Mouse (Mus musculus) stomach, embryonic 14.5 days (tissue): ENCODE measurements at regions not wholly inside any gene's neighbourhood (a gene's known extent, or its start where the extent isn't known, plus 50 kb on each side); places are given as distances from the start of the nearest gene placed in this dataset.

Experiments used
- ATAC-seq: fragments of 200-750 bp; cut with Nextera tagmentation; 2 replicates; pipeline ENCODE4 v1.8.0; 2017; ENCODE audit warnings: low read depth, moderate TSS enrichment; ENCODE audit not compliant: insufficient number of reproducible peaks, insufficient read depth, low FRiP score
- H3K27ac ChIP-seq: fragments of 300-500 bp; sonication (generic); 2 replicates; pipeline ENCODE4 v1.5.1; 2014; ENCODE audit warnings: mild to moderate bottlenecking, low read length, moderate library complexity, mixed read lengths
- H3K27me3 ChIP-seq: fragments of 300-500 bp; sonication (generic); 2 replicates; pipeline ENCODE4 v1.6.1; 2014; ENCODE audit warnings: low read length, control low read depth, mixed read lengths; ENCODE audit not compliant: control insufficient read depth, insufficient read depth
- H3K36me3 ChIP-seq: fragments of 300-500 bp; sonication (generic); 2 replicates; pipeline ENCODE4 v1.6.1; 2014; ENCODE audit warnings: mild to moderate bottlenecking, control low read depth, low read length, moderate library complexity, mixed read lengths; ENCODE audit not compliant: control insufficient read depth, insufficient read depth
- H3K4me1 ChIP-seq: fragments of 300-500 bp; sonication (generic); 2 replicates; pipeline ENCODE4 v1.6.1; 2014; ENCODE audit warnings: low read length, control low read depth, mixed read lengths; ENCODE audit not compliant: control insufficient read depth, insufficient read depth
- H3K4me2 ChIP-seq: fragments of 300-500 bp; sonication (generic); replicated peaks from 2 replicates; pipeline ENCODE4 v1.6.1; 2014; ENCODE audit warnings: low read depth, low read length, control low read depth
- H3K4me3 ChIP-seq: fragments of 300-500 bp; sonication (generic); 2 replicates; pipeline ENCODE4 v1.5.1; 2014; ENCODE audit warnings: low read depth, low read length, control low read depth
- H3K9ac ChIP-seq: fragments of 300-500 bp; sonication (generic); replicated peaks from 2 replicates; pipeline ENCODE4 v1.6.1; 2014; ENCODE audit warnings: low read depth, mild to moderate bottlenecking, control low read depth, low read length, moderate library complexity, mixed read lengths
- H3K9me3 ChIP-seq: fragments of 300-500 bp; sonication (generic); 2 replicates; pipeline ENCODE4 v1.6.1; 2016; ENCODE audit warnings: low read depth, low read length, control low read depth; ENCODE audit not compliant: control insufficient read depth
- WGBS: fragments of 180-500 bp; shearing (Covaris S2); extraction: QIAGEN DNeasy Blood & Tissue Kit; methylation state at CpG from one replicate; pipeline ENCODE4 v1.1.7; 2014; 5-methylcytosine and 5-hydroxymethylcytosine counted together

GRCm38 (mm10) chr3:34333555-34333954 lies 252.4 kb upstream of the Dnajc19 start:
- WGBS, result 67% methylated on average over 4 of the region's 4 CpGs
- Histone ChIP-seq H3K27ac (no peak overlapping the region), H3K4me2 (no peak overlapping the region), H3K4me3 (no peak overlapping the region), H3K4me1 (no peaks in the 10 kb centered on the region), H3K9me3 (no peaks in the 10 kb centered on the region), H3K9ac (no peak overlapping the region), H3K27me3 (no peaks in the 10 kb centered on the region), H3K36me3 (no peaks in the 10 kb centered on the region)
- ATAC-seq, result no peak

- Histone ChIP-seq H3K4me1 (no peaks in the 10 kb centered on the region), H3K27ac (no peak overlapping the region), H3K27me3 (no peaks in the 10 kb centered on the region), H3K36me3 (no peaks in the 10 kb centered on the region), H3K9me3 (no peaks in the 10 kb centered on the region), H3K4me3 (no peak overlapping the region), H3K4me2 (no peak overlapping the region), H3K9ac (no peak overlapping the region)
- no peak for ATAC-seq
- WGBS, result 27% methylated on average over 5 of the region's 5 CpGs
These were observed 250.8 kb upstream of the Dnajc19 start for GRCm38 (mm10) chr3:34331889-34332276.

GRCm38 (mm10) chr3:34330970-34331888 lies 250.1 kb upstream of the Dnajc19 start:
- H3K36me3 ChIP-seq, result no peaks in the 10 kb centered on the region
- no peaks in the 10 kb centered on the region for H3K9me3 ChIP-seq
- no peak for ATAC-seq
- H3K9ac ChIP-seq, result no peak overlapping the region
- H3K27me3 ChIP-seq, result no peaks in the 10 kb centered on the region
- WGBS, result 30% methylated on average over 22 of the region's 22 CpGs
- no peaks in the 10 kb centered on the region for H3K4me1 ChIP-seq
- no peak overlapping the region for H3K27ac ChIP-seq
- H3K4me3 ChIP-seq, result no peak overlapping the region
- H3K4me2 ChIP-seq, result no peak overlapping the region

- Histone ChIP-seq H3K4me1 (no peaks in the 10 kb centered on the region), H3K27ac (no peak overlapping the region), H3K4me3 (no peak overlapping the region), H3K27me3 (no peaks in the 10 kb centered on the region), H3K9ac (no peak overlapping the region), H3K4me2 (no peak overlapping the region), H3K36me3 (no peaks in the 10 kb centered on the region), H3K9me3 (no peaks in the 10 kb centered on the region)
- WGBS, result 23% methylated on average over 2 of the region's 2 CpGs
- no peak for ATAC-seq
These were observed 247.7 kb upstream of the Dnajc19 start for GRCm38 (mm10) chr3:34328865-34329264.

- H3K36me3 ChIP-seq, result no peaks in the 10 kb centered on the region
- no peaks in the 10 kb centered on the region for H3K27me3 ChIP-seq
- no peak overlapping the region for H3K4me2 ChIP-seq
- 91% methylated on average over 1 of the region's 1 CpGs for WGBS
- H3K4me3 ChIP-seq, result no peak overlapping the region
- H3K9ac ChIP-seq, result no peak overlapping the region
- H3K4me1 ChIP-seq, result no peaks in the 10 kb centered on the region
- H3K27ac ChIP-seq, result no peak overlapping the region
- ATAC-seq, result no peak
- no peaks in the 10 kb centered on the region for H3K9me3 ChIP-seq
These were observed 244.5 kb upstream of the Dnajc19 start for GRCm38 (mm10) chr3:34325669-34326068.

GRCm38 (mm10) chr3:34322527-34323210 lies 241.5 kb upstream of the Dnajc19 start:
- no peak for ATAC-seq
- Histone ChIP-seq H3K27ac (no peak overlapping the region), H3K4me3 (no peak overlapping the region), H3K36me3 (no peaks in the 10 kb centered on the region), H3K27me3 (no peaks in the 10 kb centered on the region), H3K4me2 (no peak overlapping the region), H3K4me1 (no peaks in the 10 kb centered on the region), H3K9me3 (no peaks in the 10 kb centered on the region), H3K9ac (no peak overlapping the region)
- WGBS, result 29% methylated on average over 15 of the region's 15 CpGs

- H3K4me3 ChIP-seq, result no peak overlapping the region
- H3K4me1 ChIP-seq, result no peaks in the 10 kb centered on the region
- H3K27me3 ChIP-seq, result no peaks in the 10 kb centered on the region
- no peak overlapping the region for H3K4me2 ChIP-seq
- no peak for ATAC-seq
- H3K27ac ChIP-seq, result no peak overlapping the region
- WGBS, result 84% methylated on average over 8 of the region's 8 CpGs
- H3K9me3 ChIP-seq, result no peaks in the 10 kb centered on the region
- H3K9ac ChIP-seq, result no peak overlapping the region
- no peaks in the 10 kb centered on the region for H3K36me3 ChIP-seq
These were observed 233.7 kb upstream of the Dnajc19 start for GRCm38 (mm10) chr3:34314798-34315197.

- Histone ChIP-seq H3K4me3 (no peak overlapping the region), H3K36me3 (no peaks in the 10 kb centered on the region), H3K27ac (no peak overlapping the region), H3K4me1 (no peaks in the 10 kb centered on the region), H3K9ac (no peak overlapping the region), H3K9me3 (no peaks in the 10 kb centered on the region), H3K27me3 (no peaks in the 10 kb centered on the region), H3K4me2 (no peak overlapping the region)
- WGBS, result 76% methylated on average over 11 of the region's 11 CpGs
- ATAC-seq, result no peak
These were observed 233.3 kb upstream of the Dnajc19 start for GRCm38 (mm10) chr3:34314393-34314792.
